Mouse (Mus musculus): Measurements from ENCODE around the gene Aox4. TPM values are rescaled to one million over a fixed set of nuclear protein-coding genes. Genes with fewer than 3 reads are reported as not detected.

Gene Aox4
- total and polyA plus RNA-seq, 3 experiments, result 0.05 to 0.27 TPM; not detected in 1

- no peak overlapping the region for H3K9ac ChIP-seq (ENCODE audit: insufficient read depth, low read depth)
- H3K27ac ChIP-seq (ENCODE audit: insufficient read depth, low read depth), result no peak overlapping the region
- dilution Hi-C loops (cut with MboI; ENCODE audit: extremely low pct_ligation_motif_present, extremely low pct_unique_long_range_greater_than_20kb, low sequenced_read_pairs) (no loop called here), in situ Hi-C loops (cut with MboI; ENCODE audit: low pct_ligation_motif_present, low pct_unique_long_range_greater_than_20kb, low sequenced_read_pairs) (no loop called here)
- H3K4me3 ChIP-seq (replicated peaks in 1 of 3; ENCODE audit: low read depth in 2 of 3, low read length in 2 of 3, poor library complexity in 1 of 3), result no peak overlapping the region
- TF ChIP-seq ZC3H11A (IDR thresholded peaks at IDR 0.05; ENCODE audit: low read depth, low read length) (no peak), BHLHE40 (IDR thresholded peaks at IDR 0.05; ENCODE audit: low read depth, low read length) (no peak), MXI1 (IDR thresholded peaks at IDR 0.05; ENCODE audit: low read depth, low read length) (no peak), CHD2 (IDR thresholded peaks at IDR 0.05; ENCODE audit: low read length) (no peak), EP300 (IDR thresholded peaks at IDR 0.05; ENCODE audit: low read length) (no peak), CTCF (conservative IDR thresholded peaks at IDR 0.05 in 1 of 2, IDR thresholded peaks at IDR 0.05 in 1 of 2; ENCODE audit: low read depth in 2 of 2, low read length in 2 of 2) (no peak), JUN (IDR thresholded peaks at IDR 0.05; ENCODE audit: insufficient read depth, low read depth, low read length) (no peak), ELF1 (IDR thresholded peaks at IDR 0.05; ENCODE audit: low read depth, low read length) (no peak), SMC3 (IDR thresholded peaks at IDR 0.05; ENCODE audit: low read depth, low read length) (no peak), IRF4 (IDR thresholded peaks at IDR 0.05; ENCODE audit: low read depth, low read length) (no peak), ETS1 (conservative IDR thresholded peaks at IDR 0.05; ENCODE audit: low read depth, low read length) (no peak), E2F4 (IDR thresholded peaks at IDR 0.05; ENCODE audit: insufficient replicate concordance, low read depth, low read length) (no peak), KAT2A (IDR thresholded peaks at IDR 0.05; ENCODE audit: insufficient replicate concordance, low read length) (no peak), POLR2AphosphoS2 (IDR thresholded peaks at IDR 0.05; ENCODE audit: low read depth, low read length) (no peak), POLR2A (IDR thresholded peaks at IDR 0.05; ENCODE audit: low read depth, low read length) (no peak), NRF1 (IDR thresholded peaks at IDR 0.05; ENCODE audit: low read depth, low read length) (no peak), MYC (IDR thresholded peaks at IDR 0.05; ENCODE audit: low read depth, low read length) (no peak)
- H3K27me3 ChIP-seq (replicated peaks), result no peaks in the 10 kb centered on the region
- H3K9me3 ChIP-seq (replicated peaks; ENCODE audit: low read length), result peaks cover 2% of the 10 kb centered on the region
- no peaks in the 10 kb centered on the region for H3K36me3 ChIP-seq (replicated peaks in 1 of 2; ENCODE audit: control insufficient read depth in 1 of 2, insufficient read depth in 1 of 2, low read length in 1 of 2)
- H3K4me1 ChIP-seq (ENCODE audit: control insufficient read depth in 1 of 2, insufficient read depth in 2 of 2), result peaks cover 0 to 4% of the 10 kb centered on the region in 2 experiments; a peak in 3 of 4 replicates
- H3K4me2 ChIP-seq (ENCODE audit: insufficient read depth, low read depth, poor library complexity, severe bottlenecking), result no peak overlapping the region
- no peaks in the 10 kb centered on the region for H3K79me2 ChIP-seq (replicated peaks; ENCODE audit: control insufficient read depth, extremely low read depth, insufficient read depth, poor library complexity, severe bottlenecking)
- no peak for DNase-seq (ENCODE audit: extremely low read depth)
Measured at GRCm38 (mm10) chr1:58212805-58213204, 2.6 kb downstream of the Aox4 start.

DNA sequence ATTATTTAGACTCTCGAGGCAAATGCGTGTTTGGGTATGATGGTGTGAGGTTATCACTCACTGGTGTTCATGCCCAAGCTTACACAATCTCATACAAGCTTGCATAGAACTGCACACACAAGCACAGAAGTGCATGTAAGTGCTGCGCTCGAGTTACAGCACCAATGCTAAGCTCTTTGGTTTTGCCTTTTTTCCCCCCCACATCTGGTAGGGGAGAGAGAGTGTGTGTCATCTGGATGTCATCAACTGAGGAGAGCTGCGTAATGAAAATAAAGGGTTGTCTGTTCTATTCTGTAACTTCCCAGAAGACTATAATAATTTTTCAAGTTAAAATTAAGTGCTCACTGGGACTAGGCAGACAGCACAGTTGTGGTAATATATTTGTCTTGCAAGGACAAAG is 3.6 kb downstream of the Aox4 start:
- dilution Hi-C loops (cut with MboI; ENCODE audit: extremely low pct_ligation_motif_present, extremely low pct_unique_long_range_greater_than_20kb, low sequenced_read_pairs) (no loop called here), in situ Hi-C loops (cut with MboI; ENCODE audit: low pct_ligation_motif_present, low pct_unique_long_range_greater_than_20kb, low sequenced_read_pairs) (no loop called here)
- no peak overlapping the region for H3K27ac ChIP-seq (ENCODE audit: insufficient read depth, low read depth)
- H3K79me2 ChIP-seq (replicated peaks; ENCODE audit: control insufficient read depth, extremely low read depth, insufficient read depth, poor library complexity, severe bottlenecking), result no peaks in the 10 kb centered on the region
- H3K27me3 ChIP-seq (replicated peaks), result no peaks in the 10 kb centered on the region
- no peak overlapping the region for H3K4me2 ChIP-seq (ENCODE audit: insufficient read depth, low read depth, poor library complexity, severe bottlenecking)
- H3K9ac ChIP-seq (ENCODE audit: insufficient read depth, low read depth), result no peak overlapping the region
- no peak for DNase-seq (ENCODE audit: extremely low read depth)
- H3K4me1 ChIP-seq (ENCODE audit: control insufficient read depth in 1 of 2, insufficient read depth in 2 of 2), result peaks cover 0 to 4% of the 10 kb centered on the region in 2 experiments; a peak in 2 of 4 replicates
- TF ChIP-seq RAD21 (IDR thresholded peaks at IDR 0.05; ENCODE audit: low read depth, low read length) (no peak), CHD2 (IDR thresholded peaks at IDR 0.05; ENCODE audit: low read length) (no peak), ELF1 (IDR thresholded peaks at IDR 0.05; ENCODE audit: low read depth, low read length) (no peak), USF1 (IDR thresholded peaks at IDR 0.05; ENCODE audit: low read depth, low read length) (no peak), E2F4 (IDR thresholded peaks at IDR 0.05; ENCODE audit: insufficient replicate concordance, low read depth, low read length) (no peak), MAFK (IDR thresholded peaks at IDR 0.05; ENCODE audit: insufficient replicate concordance, low read length) (no peak), USF2 (conservative IDR thresholded peaks at IDR 0.05; ENCODE audit: low read depth, low read length) (no peak), NELFE (IDR thresholded peaks at IDR 0.05; ENCODE audit: low read depth, low read length) (no peak), UBTF (IDR thresholded peaks at IDR 0.05; ENCODE audit: low read depth, low read length) (no peak)
- no peak overlapping the region for H3K4me3 ChIP-seq (replicated peaks in 1 of 3; ENCODE audit: low read depth in 2 of 3, low read length in 2 of 3, poor library complexity in 1 of 3)
- H3K9me3 ChIP-seq (replicated peaks; ENCODE audit: low read length), result peaks cover 2% of the 10 kb centered on the region
- H3K36me3 ChIP-seq (replicated peaks in 1 of 2; ENCODE audit: control insufficient read depth in 1 of 2, insufficient read depth in 1 of 2, low read length in 1 of 2), result no peaks in the 10 kb centered on the region

All from CH12.LX (cell line).